Mouse (Mus musculus): Measurements from ENCODE around the gene Sez6l2. TPM values are rescaled to one million over a fixed set of nuclear protein-coding genes. Genes with fewer than 3 reads are reported as not detected.
A peak's percentile ranks its signal among the peaks of the same experiment; 100 is the strongest.

Gene Sez6l2
- polyA plus RNA-seq, 1 experiment = 129 TPM

GRCm38 (mm10) chr7:126984667-126985444 is 34.5 kb downstream of the Sez6l2 start:
- no peak for DNase-seq (ENCODE audit: low read depth)
- TF ChIP-seq POLR2A (IDR thresholded peaks at IDR 0.05; ENCODE audit: borderline replicate concordance, extremely low read depth, insufficient read depth, insufficient read length, poor library complexity, severe bottlenecking) (no peak), CTCF (IDR thresholded peaks at IDR 0.05; ENCODE audit: borderline replicate concordance, extremely low read depth, insufficient read depth, insufficient read length) (no peak)

- TF ChIP-seq POLR2A (IDR thresholded peaks at IDR 0.05; ENCODE audit: borderline replicate concordance, extremely low read depth, insufficient read depth, insufficient read length, poor library complexity, severe bottlenecking) (no peak), CTCF (IDR thresholded peaks at IDR 0.05; ENCODE audit: borderline replicate concordance, extremely low read depth, insufficient read depth, insufficient read length) (peak; percentile 35; the same call in 1 of the 2 replicates)
- DNase-seq (ENCODE audit: low read depth) = peak; percentile 45
Measured at GRCm38 (mm10) chr7:126986319-126986718, 36.0 kb downstream of the Sez6l2 start.

- no peak for DNase-seq (ENCODE audit: low read depth)
- TF ChIP-seq CTCF (IDR thresholded peaks at IDR 0.05; ENCODE audit: borderline replicate concordance, extremely low read depth, insufficient read depth, insufficient read length) = no peak
- no peak for TF ChIP-seq POLR2A (IDR thresholded peaks at IDR 0.05; ENCODE audit: borderline replicate concordance, extremely low read depth, insufficient read depth, insufficient read length, poor library complexity, severe bottlenecking)
Measured at GRCm38 (mm10) chr7:126988816-126989215, 38.5 kb downstream of the Sez6l2 start.

- no peak for TF ChIP-seq CTCF (IDR thresholded peaks at IDR 0.05; ENCODE audit: borderline replicate concordance, extremely low read depth, insufficient read depth, insufficient read length)
- TF ChIP-seq POLR2A (IDR thresholded peaks at IDR 0.05; ENCODE audit: borderline replicate concordance, extremely low read depth, insufficient read depth, insufficient read length, poor library complexity, severe bottlenecking) = no peak
- no peak for DNase-seq (ENCODE audit: low read depth)
Measured at GRCm38 (mm10) chr7:126996449-126996848, 46.1 kb downstream of the Sez6l2 start.

- TF ChIP-seq CTCF (IDR thresholded peaks at IDR 0.05; ENCODE audit: borderline replicate concordance, extremely low read depth, insufficient read depth, insufficient read length) = no peak
- TF ChIP-seq POLR2A (IDR thresholded peaks at IDR 0.05; ENCODE audit: borderline replicate concordance, extremely low read depth, insufficient read depth, insufficient read length, poor library complexity, severe bottlenecking) = no peak
- DNase-seq (ENCODE audit: low read depth) = no peak
Measured at GRCm38 (mm10) chr7:126999568-126999967, 49.2 kb downstream of the Sez6l2 start.

GRCm38 (mm10) chr7:127003620-127004019 is 53.3 kb downstream of the Sez6l2 start:
- TF ChIP-seq POLR2A (IDR thresholded peaks at IDR 0.05; ENCODE audit: borderline replicate concordance, extremely low read depth, insufficient read depth, insufficient read length, poor library complexity, severe bottlenecking) (no peak), CTCF (IDR thresholded peaks at IDR 0.05; ENCODE audit: borderline replicate concordance, extremely low read depth, insufficient read depth, insufficient read length) (no peak)
- no peak for DNase-seq (ENCODE audit: low read depth)

GRCm38 (mm10) chr7:127004122-127004875 is 53.9 kb downstream of the Sez6l2 start:
- DNase-seq (ENCODE audit: low read depth) = no peak
- TF ChIP-seq CTCF (IDR thresholded peaks at IDR 0.05; ENCODE audit: borderline replicate concordance, extremely low read depth, insufficient read depth, insufficient read length) (no peak), POLR2A (IDR thresholded peaks at IDR 0.05; ENCODE audit: borderline replicate concordance, extremely low read depth, insufficient read depth, insufficient read length, poor library complexity, severe bottlenecking) (no peak)

GRCm38 (mm10) chr7:127007313-127008024 is 57.1 kb downstream of the Sez6l2 start:
- TF ChIP-seq POLR2A (IDR thresholded peaks at IDR 0.05; ENCODE audit: borderline replicate concordance, extremely low read depth, insufficient read depth, insufficient read length, poor library complexity, severe bottlenecking) = no peak
- no peak for TF ChIP-seq CTCF (IDR thresholded peaks at IDR 0.05; ENCODE audit: borderline replicate concordance, extremely low read depth, insufficient read depth, insufficient read length)
- DNase-seq (ENCODE audit: low read depth) = no peak

- DNase-seq (ENCODE audit: low read depth) = peak; percentile 87
- TF ChIP-seq POLR2A (IDR thresholded peaks at IDR 0.05; ENCODE audit: borderline replicate concordance, extremely low read depth, insufficient read depth, insufficient read length, poor library complexity, severe bottlenecking) (no peak), CTCF (IDR thresholded peaks at IDR 0.05; ENCODE audit: borderline replicate concordance, extremely low read depth, insufficient read depth, insufficient read length) (no peak)
Measured at GRCm38 (mm10) chr7:127008239-127009019, 58.1 kb downstream of the Sez6l2 start.

- TF ChIP-seq CTCF (IDR thresholded peaks at IDR 0.05; ENCODE audit: borderline replicate concordance, extremely low read depth, insufficient read depth, insufficient read length) = no peak
- TF ChIP-seq POLR2A (IDR thresholded peaks at IDR 0.05; ENCODE audit: borderline replicate concordance, extremely low read depth, insufficient read depth, insufficient read length, poor library complexity, severe bottlenecking) = no peak
Measured at GRCm38 (mm10) chr7:127009307-127010085, 59.1 kb downstream of the Sez6l2 start.

More at GRCm38 (mm10) chr7:127009307-127010085, 59.1 kb downstream of the Sez6l2 start:
- DNase-seq (ENCODE audit: low read depth) = no peak

Measured in brain, embryonic 14.5 days (tissue).